Mouse (Mus musculus) hindbrain, embryonic 12.5 days (tissue): ENCODE measurements around the gene Zglp1. TPM values are rescaled to one million over a fixed set of nuclear protein-coding genes. Genes with fewer than 3 reads are reported as not detected.

Experiments used
- ATAC-seq: fragments of 200-750 bp; cut with Nextera tagmentation; 2 replicates; pipeline ENCODE4 v1.8.0; 2017; ENCODE audit warnings: moderate TSS enrichment; ENCODE audit not compliant: low FRiP score
- H3K27ac ChIP-seq: fragments of 300-500 bp; sonication (generic); 2 replicates; pipeline ENCODE4 v1.5.1; 2016; ENCODE audit warnings: mild to moderate bottlenecking
- H3K27me3 ChIP-seq: fragments of 300-500 bp; sonication (generic); 2 replicates; pipeline ENCODE4 v1.6.1; 2016; ENCODE audit warnings: mild to moderate bottlenecking
- H3K36me3 ChIP-seq: fragments of 300-500 bp; sonication (generic); 2 replicates; pipeline ENCODE4 v1.6.1; 2016; ENCODE audit warnings: mild to moderate bottlenecking
- H3K4me1 ChIP-seq: fragments of 300-500 bp; sonication (generic); 2 replicates; pipeline ENCODE4 v1.6.1; 2016
- H3K4me2 ChIP-seq: fragments of 300-500 bp; sonication (generic); replicated peaks from 2 replicates; pipeline ENCODE4 v1.6.1; 2016; ENCODE audit warnings: mild to moderate bottlenecking
- H3K4me3 ChIP-seq: fragments of 300-500 bp; sonication (generic); 2 replicates; pipeline ENCODE4 v1.5.1; 2016; ENCODE audit warnings: mild to moderate bottlenecking
- H3K9ac ChIP-seq: fragments of 300-500 bp; sonication (generic); 2 replicates; pipeline ENCODE4 v1.6.1; 2016; ENCODE audit warnings: mild to moderate bottlenecking, moderate library complexity
- H3K9me3 ChIP-seq: fragments of 300-500 bp; sonication (generic); replicated peaks from 2 replicates; pipeline ENCODE4 v1.6.1; 2016; ENCODE audit warnings: mild to moderate bottlenecking
- WGBS: fragments of 180-500 bp; shearing (Covaris S2); methylation state at CpG from one replicate; pipeline ENCODE4 v1.1.7; 2016; 5-methylcytosine and 5-hydroxymethylcytosine counted together
- polyA plus RNA-seq: library from polyadenylated mRNA; unstranded; fragments of >200 nt; fragmentation: Nextera tagmentation; extraction: Ambion mirVana; gene quantifications from 2 replicates; pipeline ENCODE4 v1.2.1, GENCODE M21; 2016

The Zglp1 gene
- polyA plus RNA-seq, 1 experiment from 2014 or later, result not detected

DNA sequence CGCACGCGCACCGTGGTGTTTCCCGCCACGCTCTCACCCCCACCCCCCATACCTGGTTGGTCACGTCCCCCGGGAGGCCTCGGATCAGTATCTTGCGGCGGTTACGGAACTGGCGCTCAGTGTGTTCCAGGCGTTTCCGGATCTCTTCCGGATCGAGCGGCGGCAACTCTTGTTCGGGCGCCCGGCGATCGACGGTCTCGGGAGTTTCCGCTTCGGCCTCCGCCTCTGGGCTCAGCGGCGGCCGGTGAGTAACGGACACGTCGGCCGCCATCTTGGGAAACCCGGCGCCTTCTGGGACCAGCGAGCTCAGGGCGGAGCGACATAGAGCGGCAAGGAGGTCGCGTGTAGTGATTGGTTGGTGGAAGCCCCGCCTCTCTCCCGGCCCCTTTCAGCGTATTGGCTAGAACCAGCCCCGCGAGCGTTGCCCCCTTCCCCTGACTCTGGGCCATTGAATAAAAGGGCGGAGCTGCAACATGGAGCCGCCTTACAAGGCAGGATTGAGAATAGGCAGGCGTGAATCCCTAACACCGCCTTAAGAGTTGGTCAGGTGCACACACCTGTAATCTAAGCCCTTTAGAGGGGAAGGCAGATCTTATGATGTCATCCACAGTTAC is 24.9 kb upstream of the Zglp1 start, which contains the start of the genes Gm38431 and Raver1:
Gene Gm38431 (minus strand): TSS at position 291 of the 614 bp plus-strand sequence.
Gene Raver1 (minus strand): TSS at position 302 of the 614 bp plus-strand sequence.
- peaks cover 33% of the 10 kb centered on the region for H3K36me3 ChIP-seq
- H3K9ac ChIP-seq, result peak within 1 kb of the TSS; percentile 70
- peak within 1 kb of the TSS; percentile 90 for H3K4me2 ChIP-seq
- WGBS, result under 1% methylated on average over 54 of the region's 54 CpGs
- peak; percentile 100 for ATAC-seq
- H3K27me3 ChIP-seq, result no peaks in the 10 kb centered on the region
- peak within 1 kb of the TSS; percentile 61 for H3K4me3 ChIP-seq
- no peaks in the 10 kb centered on the region for H3K9me3 ChIP-seq
- peaks cover 20% of the 10 kb centered on the region for H3K4me1 ChIP-seq
- H3K27ac ChIP-seq, result peak within 1 kb of the TSS; percentile 92

DNA sequence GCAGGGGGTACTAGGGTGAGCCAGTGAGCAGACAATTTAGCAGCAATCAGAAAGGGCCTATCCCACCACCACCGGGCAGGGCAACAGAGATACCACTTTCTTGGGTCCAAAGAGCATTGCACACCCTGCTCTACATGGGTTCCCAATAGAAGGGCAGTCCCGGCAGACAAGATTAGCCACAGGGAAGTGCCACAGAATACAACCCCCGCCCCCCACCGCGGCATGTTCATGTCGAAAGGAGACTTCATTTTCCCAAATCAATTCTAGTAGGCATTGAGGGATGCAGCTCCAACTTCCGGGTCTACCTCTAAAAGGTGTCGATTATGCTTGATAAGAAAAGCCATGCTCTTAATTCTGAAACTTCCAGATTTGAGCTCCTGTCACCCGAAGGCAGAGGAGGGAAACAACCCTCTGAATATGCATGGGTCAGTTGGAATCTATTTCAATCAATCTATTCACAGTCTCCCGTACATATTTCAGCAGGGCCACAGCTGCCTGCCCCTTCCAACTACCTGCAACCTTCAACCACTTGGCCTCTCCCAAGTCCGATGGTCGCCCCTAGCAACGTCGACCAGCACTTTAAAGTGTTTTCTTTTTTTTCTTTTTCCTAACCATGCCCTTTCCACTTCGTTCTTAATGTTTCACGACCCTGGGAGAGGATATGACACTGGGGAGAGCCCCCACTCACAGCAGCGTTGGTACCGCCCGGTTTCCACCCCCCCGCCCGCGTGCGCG is 24.2 kb upstream of the Zglp1 start:
- Histone ChIP-seq H3K27ac (peak overlapping the region; percentile 92), H3K9me3 (no peaks in the 10 kb centered on the region), H3K9ac (peak overlapping the region; percentile 70), H3K27me3 (no peaks in the 10 kb centered on the region), H3K4me3 (peak overlapping the region; percentile 61), H3K36me3 (peaks cover 39% of the 10 kb centered on the region), H3K4me2 (peak overlapping the region; percentile 90), H3K4me1 (peaks cover 20% of the 10 kb centered on the region)
- WGBS, result 5% methylated on average over 24 of the region's 24 CpGs
- no peak; the same call in 1 of the 2 replicates for ATAC-seq

DNA sequence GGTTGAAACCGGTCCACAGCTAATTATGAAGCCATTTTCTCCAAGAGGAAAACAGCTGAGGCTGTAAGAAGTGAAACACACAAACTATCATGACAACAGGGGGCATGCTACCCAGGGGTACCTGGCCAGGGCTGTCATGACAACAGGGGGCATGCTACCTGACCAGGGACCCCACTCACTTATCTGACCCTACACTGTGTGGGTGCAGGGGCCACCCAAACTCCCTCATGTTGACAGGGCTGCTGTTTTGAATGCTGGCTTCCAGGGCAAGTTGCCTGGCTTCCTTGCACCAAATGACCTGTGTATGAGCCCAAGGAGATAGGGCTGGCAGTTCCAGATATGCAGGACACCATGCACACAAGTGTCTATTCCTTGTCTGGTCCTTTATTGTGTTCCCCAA is 23.6 kb upstream of the Zglp1 start:
- 0 out of 2 replicates have a peak overlapping the region, but pooled peaks have one; percentile 92 for H3K27ac ChIP-seq
- H3K4me1 ChIP-seq, result peaks cover 20% of the 10 kb centered on the region
- H3K9me3 ChIP-seq, result no peaks in the 10 kb centered on the region
- peak overlapping the region; percentile 90 for H3K4me2 ChIP-seq
- no peaks in the 10 kb centered on the region for H3K27me3 ChIP-seq
- ATAC-seq, result no peak
- H3K36me3 ChIP-seq, result peaks cover 45% of the 10 kb centered on the region
- WGBS, result 81% methylated on average over 1 of the region's 1 CpGs
- peak overlapping the region; percentile 70 for H3K9ac ChIP-seq
- peak overlapping the region; percentile 61 for H3K4me3 ChIP-seq

DNA sequence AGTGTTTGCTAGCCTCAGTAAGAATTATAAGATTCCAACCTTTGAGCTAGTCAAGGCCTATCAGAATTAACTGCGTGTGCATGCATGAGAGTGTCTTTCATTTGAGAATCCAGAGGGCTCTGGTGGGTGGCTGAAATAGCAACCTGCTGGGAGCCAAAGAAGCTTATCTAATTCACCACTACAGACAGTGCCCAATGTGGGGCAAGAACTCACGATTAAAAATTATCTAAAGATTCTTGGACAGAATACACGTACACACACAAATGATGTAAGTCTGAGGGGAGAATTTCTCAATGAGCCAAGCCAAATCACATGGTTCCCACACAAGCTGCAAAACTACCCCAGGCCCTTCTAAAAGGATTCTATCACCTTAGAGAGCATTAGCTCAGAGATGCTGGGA is 16.4 kb upstream of the Zglp1 start:
- Histone ChIP-seq H3K27me3 (no peaks in the 10 kb centered on the region), H3K9ac (no peak overlapping the region), H3K4me3 (no peak overlapping the region), H3K4me1 (0 out of 2 replicates have a peak, but pooled peaks cover 2% of the 10 kb centered on the region), H3K36me3 (peaks cover 90% of the 10 kb centered on the region), H3K4me2 (no peak overlapping the region), H3K9me3 (no peaks in the 10 kb centered on the region), H3K27ac (no peak overlapping the region)
- 94% methylated on average over 3 of the region's 3 CpGs for WGBS
- ATAC-seq, result no peak

DNA sequence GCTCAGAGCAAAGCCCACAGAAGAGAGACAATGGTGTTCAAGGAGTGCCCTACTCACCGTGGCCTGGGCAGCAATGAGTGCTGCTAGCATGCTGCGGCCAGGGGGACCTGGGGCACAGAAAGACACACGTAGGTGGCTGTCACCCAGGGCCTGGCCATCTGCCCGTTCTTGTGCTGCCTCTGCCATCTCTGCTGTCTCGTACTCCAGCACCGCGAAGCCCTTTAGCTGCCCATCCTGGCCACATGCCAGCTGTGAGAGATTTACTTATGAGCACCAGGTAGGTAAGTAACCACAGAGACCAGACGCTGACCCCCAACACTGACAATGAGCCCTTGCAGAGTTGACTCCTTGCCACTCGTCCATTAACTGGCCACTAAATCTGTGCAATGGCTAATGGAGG is 14.2 kb upstream of the Zglp1 start:
- ATAC-seq, result no peak
- Histone ChIP-seq H3K4me3 (no peak overlapping the region), H3K9me3 (no peaks in the 10 kb centered on the region), H3K27ac (no peak overlapping the region), H3K27me3 (no peaks in the 10 kb centered on the region), H3K4me1 (no peaks in the 10 kb centered on the region), H3K9ac (no peak overlapping the region), H3K4me2 (no peak overlapping the region), H3K36me3 (peaks cover 88% of the 10 kb centered on the region)
- WGBS, result 92% methylated on average over 9 of the region's 9 CpGs

DNA sequence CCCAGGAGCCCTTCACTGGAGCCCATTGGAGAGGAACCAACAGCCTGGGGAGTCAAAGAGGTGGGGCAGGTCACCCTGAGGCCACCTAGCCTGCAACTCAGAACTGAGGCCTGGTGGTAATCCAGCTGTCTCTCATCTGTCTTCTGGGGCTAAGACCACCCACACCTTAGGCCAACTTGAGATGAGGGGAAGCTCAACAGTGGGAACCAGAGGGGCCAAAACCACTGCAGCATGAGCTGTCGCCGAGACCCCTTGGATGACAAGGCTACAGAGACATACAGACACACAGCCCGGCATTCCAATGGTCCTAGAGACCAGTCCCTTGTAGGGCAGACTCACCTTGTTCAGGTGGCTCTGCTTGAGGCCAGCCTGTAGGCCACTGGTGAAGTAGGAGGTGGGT is 8.7 kb upstream of the Zglp1 start:
- Histone ChIP-seq H3K4me3 (no peak overlapping the region), H3K36me3 (peaks cover 62% of the 10 kb centered on the region), H3K27me3 (no peaks in the 10 kb centered on the region), H3K9ac (no peak overlapping the region), H3K4me1 (peaks cover 12% of the 10 kb centered on the region), H3K4me2 (no peak overlapping the region), H3K27ac (no peak overlapping the region), H3K9me3 (no peaks in the 10 kb centered on the region)
- no peak for ATAC-seq
- 86% methylated on average over 3 of the region's 3 CpGs for WGBS

DNA sequence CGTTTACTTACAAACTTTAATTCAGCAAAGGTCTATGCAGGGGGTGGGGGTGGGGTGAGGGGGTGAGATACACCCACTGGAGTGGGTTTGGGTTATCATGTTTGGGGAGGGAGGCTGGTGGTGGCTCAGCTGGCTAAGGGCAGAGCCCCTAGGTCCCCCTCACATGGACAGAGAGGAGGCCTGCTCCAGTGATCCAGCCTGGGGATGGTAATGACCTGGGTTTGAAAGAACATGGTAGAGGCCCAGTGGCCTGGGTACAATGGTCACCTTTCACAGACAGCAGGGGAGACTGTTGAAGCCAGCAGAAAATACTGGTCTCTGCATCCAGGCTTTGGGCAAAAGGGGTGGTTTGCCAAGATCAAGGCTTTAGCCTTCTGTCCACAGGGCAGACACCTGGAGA is 7.3 kb upstream of the Zglp1 start:
- ATAC-seq, result no peak
- WGBS, result 86% methylated on average over 1 of the region's 1 CpGs
- H3K4me3 ChIP-seq, result no peak overlapping the region
- H3K4me1 ChIP-seq, result peaks cover 12% of the 10 kb centered on the region
- 0 out of 2 replicates have a peak overlapping the region, but pooled peaks have one; percentile 17 for H3K27ac ChIP-seq
- peaks cover 53% of the 10 kb centered on the region for H3K36me3 ChIP-seq
- no peak overlapping the region for H3K4me2 ChIP-seq
- no peak overlapping the region for H3K9ac ChIP-seq
- no peaks in the 10 kb centered on the region for H3K9me3 ChIP-seq
- H3K27me3 ChIP-seq, result no peaks in the 10 kb centered on the region

DNA sequence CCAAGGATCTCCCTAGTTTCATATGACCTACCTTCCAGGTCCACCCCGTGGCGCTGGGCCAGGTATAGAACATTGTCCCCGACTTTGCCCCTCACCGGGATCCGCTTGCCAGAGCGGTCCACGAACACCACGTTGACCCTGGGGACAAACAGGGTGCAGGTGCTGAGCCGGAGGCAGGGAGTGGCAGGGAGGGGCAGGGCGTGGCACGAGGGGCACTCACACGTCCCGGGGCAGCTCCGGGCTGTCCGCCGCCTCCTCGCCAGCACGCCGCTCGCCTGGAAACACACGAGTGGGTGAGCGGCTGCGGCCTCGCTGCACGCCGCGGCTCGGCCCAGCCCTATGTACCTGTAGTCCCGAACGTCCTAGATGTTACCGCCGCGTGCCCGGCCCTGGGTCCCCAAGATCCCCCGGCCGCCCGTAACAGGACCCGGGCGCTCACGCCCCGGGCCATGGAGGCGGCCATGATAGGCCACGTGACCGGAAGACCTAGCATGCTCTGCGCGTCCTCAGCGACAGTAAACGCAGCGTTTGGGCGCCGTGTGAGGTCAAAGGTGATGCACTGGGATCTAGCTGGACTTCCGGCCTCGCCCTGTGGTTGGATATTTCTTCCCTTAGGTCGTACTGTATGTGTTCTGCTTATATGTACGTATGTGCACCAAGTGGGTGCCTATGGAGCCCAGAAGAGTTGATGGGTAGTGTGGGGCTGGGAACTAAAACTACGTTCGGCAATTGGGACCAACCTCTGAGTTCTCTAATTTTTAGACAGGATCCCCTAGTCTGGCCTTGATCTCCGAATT is 6.3 kb upstream of the Zglp1 start, which contains the start of the genes Gm49373 and Fdx1l:
Gene Gm49373 (minus strand): TSS at position 53 of the 797 bp plus-strand sequence.
Gene Fdx1l (minus strand): TSS at position 571 of the 797 bp plus-strand sequence.
- peaks cover 12% of the 10 kb centered on the region for H3K4me1 ChIP-seq
- H3K4me3 ChIP-seq, result peak within 1 kb of the TSS; percentile 87
- no peaks in the 10 kb centered on the region for H3K27me3 ChIP-seq
- H3K27ac ChIP-seq, result peak within 1 kb of the TSS; percentile 64
- WGBS, result 3% methylated on average over 58 of the region's 58 CpGs
- H3K4me2 ChIP-seq, result peak within 1 kb of the TSS; percentile 88
- ATAC-seq, result peak; percentile 94
- H3K36me3 ChIP-seq, result peaks cover 43% of the 10 kb centered on the region
- H3K9me3 ChIP-seq, result no peaks in the 10 kb centered on the region
- peak within 1 kb of the TSS; percentile 84 for H3K9ac ChIP-seq

DNA sequence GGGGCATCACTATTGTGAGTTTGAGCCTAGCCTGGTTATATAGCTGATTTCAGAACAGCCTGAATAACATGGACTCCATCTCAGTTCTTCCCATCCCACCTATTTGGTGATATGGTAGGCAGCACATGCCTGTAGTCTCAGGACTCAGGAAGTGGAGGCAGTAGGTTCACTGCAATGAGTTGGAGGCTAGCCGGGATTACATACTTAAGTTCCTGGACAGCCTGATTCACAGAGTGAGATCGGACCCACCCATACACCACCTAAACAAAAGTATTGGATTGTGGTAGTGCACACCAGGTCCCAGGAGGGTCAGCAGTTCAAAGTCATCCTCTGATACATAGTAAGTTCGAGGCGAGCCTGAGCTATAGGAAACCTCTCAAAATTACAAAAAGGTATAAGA is 5.7 kb upstream of the Zglp1 start:
- Histone ChIP-seq H3K4me2 (peak overlapping the region; percentile 88), H3K4me1 (peaks cover 12% of the 10 kb centered on the region), H3K9me3 (no peaks in the 10 kb centered on the region), H3K27me3 (no peaks in the 10 kb centered on the region), H3K27ac (no peak overlapping the region), H3K4me3 (peak overlapping the region; percentile 87), H3K36me3 (peaks cover 41% of the 10 kb centered on the region), H3K9ac (peak overlapping the region; percentile 84)
- WGBS, result 13% methylated on average over 4 of the region's 4 CpGs
- peak; percentile 7 for ATAC-seq

DNA sequence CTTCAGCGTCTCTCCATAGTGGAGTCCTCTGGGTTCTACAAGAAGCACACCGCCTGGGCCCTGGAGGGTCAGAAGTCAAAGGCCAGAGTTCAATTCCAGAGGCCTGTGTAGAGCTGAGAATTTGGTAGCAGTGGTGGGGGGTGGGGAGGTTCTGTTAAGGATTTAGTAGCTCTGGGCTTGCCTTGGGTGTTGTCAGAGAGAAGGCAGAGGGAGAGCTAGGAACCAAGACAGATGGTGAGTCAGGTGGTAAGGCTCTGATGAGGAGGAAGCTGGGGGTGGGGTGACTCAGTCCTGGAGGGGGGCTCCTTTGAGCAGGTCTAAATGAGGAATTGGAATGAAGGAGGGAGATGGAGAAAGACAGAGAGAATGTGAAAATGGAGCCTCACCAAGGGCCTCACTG is 4.0 kb downstream of the Zglp1 start:
- no peak overlapping the region for H3K4me2 ChIP-seq
- H3K36me3 ChIP-seq, result peaks cover 48% of the 10 kb centered on the region
- H3K9me3 ChIP-seq, result no peaks in the 10 kb centered on the region
- 84% methylated on average over 2 of the region's 2 CpGs for WGBS
- H3K4me3 ChIP-seq, result no peak overlapping the region
- ATAC-seq, result no peak
- no peaks in the 10 kb centered on the region for H3K27me3 ChIP-seq
- no peak overlapping the region for H3K27ac ChIP-seq
- no peaks in the 10 kb centered on the region for H3K4me1 ChIP-seq
- H3K9ac ChIP-seq, result no peak overlapping the region

DNA sequence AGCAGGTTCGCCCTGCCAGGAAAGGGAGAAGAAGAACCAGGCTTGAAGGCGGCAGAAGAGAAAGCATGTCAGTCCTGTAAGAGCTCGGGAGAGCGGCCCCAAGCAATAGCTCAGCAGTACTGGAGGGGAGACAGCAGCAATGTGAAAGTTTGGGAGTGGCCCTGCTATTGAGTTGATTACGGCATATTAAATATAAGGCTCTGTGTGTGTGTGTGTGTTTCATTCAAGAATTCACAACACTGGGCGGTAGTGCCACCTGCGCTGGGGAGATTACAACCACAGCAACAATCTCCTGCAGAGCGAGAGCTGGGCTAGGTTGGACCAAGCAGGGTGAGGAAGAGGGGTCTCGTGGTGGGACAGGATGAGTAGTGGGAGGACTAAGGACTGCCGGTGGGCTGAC is 15.3 kb downstream of the Zglp1 start:
- ATAC-seq, result no peak
- WGBS, result 77% methylated on average over 10 of the region's 10 CpGs
- Histone ChIP-seq H3K4me3 (no peak overlapping the region), H3K4me2 (no peak overlapping the region), H3K36me3 (no peaks in the 10 kb centered on the region), H3K27ac (no peak overlapping the region), H3K9me3 (no peaks in the 10 kb centered on the region), H3K27me3 (no peaks in the 10 kb centered on the region), H3K9ac (no peak overlapping the region), H3K4me1 (no peaks in the 10 kb centered on the region)

DNA sequence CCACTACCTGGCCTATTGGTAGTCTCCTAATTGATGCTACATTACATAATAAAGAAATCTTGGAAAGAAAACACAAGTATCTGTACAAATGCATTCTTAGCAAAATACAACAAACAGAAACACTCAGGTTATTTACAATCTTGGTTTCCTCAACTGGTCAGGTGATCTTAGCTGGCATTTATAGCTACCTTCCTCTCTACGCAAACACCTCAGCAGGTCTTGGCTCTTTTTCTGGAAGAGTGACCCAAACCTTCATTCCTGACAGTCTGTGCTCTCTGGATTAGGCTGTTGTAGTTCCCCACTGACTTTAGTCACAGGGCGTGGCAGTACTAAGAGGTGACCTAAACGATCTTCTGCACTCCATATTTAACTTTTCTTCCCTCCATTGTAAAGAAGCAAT is 21.7 kb downstream of the Zglp1 start:
- H3K27ac ChIP-seq, result no peak overlapping the region
- peaks cover 15% of the 10 kb centered on the region for H3K27me3 ChIP-seq
- H3K9me3 ChIP-seq, result no peaks in the 10 kb centered on the region
- H3K9ac ChIP-seq, result no peak overlapping the region
- no peak for ATAC-seq
- WGBS, result 86% methylated on average over 3 of the region's 3 CpGs
- no peak overlapping the region for H3K4me2 ChIP-seq
- no peaks in the 10 kb centered on the region for H3K4me1 ChIP-seq
- H3K36me3 ChIP-seq, result no peaks in the 10 kb centered on the region
- no peak overlapping the region for H3K4me3 ChIP-seq
